Mouse (Mus musculus) hindbrain, embryonic 10.5 days (tissue): ENCODE data around the gene Slx4. TPM values are rescaled to one million over a fixed set of nuclear protein-coding genes. Genes with fewer than 3 reads are reported as not detected.

Experiments
- polyA plus RNA-seq: library from polyadenylated mRNA; unstranded; fragments of >200 nt; fragmentation: Nextera tagmentation; extraction: Ambion mirVana; gene quantifications from 2 replicates; pipeline ENCODE4 v1.2.1, GENCODE M21; 2016

Slx4 gene
- polyA plus RNA-seq, 1 experiment from 2014 or later: 25.8 TPM

Other genes starting within 250 kb of the Slx4 start
- not detected in 2 replicates for gene Olfr15, start 172.9 kb downstream of the Slx4 start, polyA plus RNA-seq
- 0.94 and 1.2 TPM in 2 replicates for gene Zfp174, start 156.5 kb downstream of the Slx4 start, polyA plus RNA-seq
- gene Naa60, start 131.4 kb downstream of the Slx4 start, polyA plus RNA-seq: 58.0 and 66.1 TPM in 2 replicates
- gene Zfp597, start 119.2 kb downstream of the Slx4 start, polyA plus RNA-seq: 5.8 and 6.1 TPM in 2 replicates
- gene Gm20695, start 119.1 kb downstream of the Slx4 start, polyA plus RNA-seq: 2.7 and 5.6 TPM in 2 replicates
- gene 1700037C18Rik, start 95.1 kb downstream of the Slx4 start, polyA plus RNA-seq: 6.7 and 9.0 TPM in 2 replicates
- gene Cluap1, start 95.0 kb downstream of the Slx4 start, polyA plus RNA-seq: 18.7 and 22.4 TPM in 2 replicates
- 1.1 and 1.2 TPM in 2 replicates for gene Nlrc3, start 27.1 kb downstream of the Slx4 start, polyA plus RNA-seq
- 5.9 and 7.6 TPM in 2 replicates for gene Dnase1, start 33.2 kb upstream of the Slx4 start, polyA plus RNA-seq
- 83.9 and 90.0 TPM in 2 replicates for gene Trap1, start 74.1 kb upstream of the Slx4 start, polyA plus RNA-seq
- gene Crebbp, start 210.2 kb upstream of the Slx4 start, polyA plus RNA-seq: 28.3 and 29.6 TPM in 2 replicates